ENCODE assay signal across 8 mouse cellular contexts in genomic region chr8:108722671-108723513, GRCm38 (mm10).
DNase-seq lines count a peak whose midpoint lies in the region; ATAC-seq and TF ChIP-seq lines count a peak whose summit lies in the region.

No protein-coding gene starts in this region.

- WGBS in embryonic facial prominence, embryonic 13.5 days: 19% methylated on average over 8 of the region's 8 CpGs

- TF ChIP-seq EP300 in MEL (IDR thresholded peaks at IDR 0.05; ENCODE audit: low read depth in 1 of 2, low read length in 2 of 2): 0 out of 4 replicates have a peak, but pooled peaks of 1 of the 2 experiments have one; percentile 9

- 0 out of 2 replicates have a peak overlapping the region, but pooled peaks have one; percentile 12 for H3K9ac ChIP-seq in MEL (ENCODE audit: control insufficient read depth, low read depth, low read length, poor library complexity, severe bottlenecking)
- no peak overlapping the region for H3K9ac ChIP-seq in embryonic facial prominence, embryonic 13.5 days

- H3K4me2 ChIP-seq in embryonic facial prominence, embryonic 13.5 days: peak overlapping the region; percentile 16

- no peaks in the 10 kb centered on the region for H3K27me3 ChIP-seq in MEL (ENCODE audit: control insufficient read depth in 1 of 2, insufficient read depth in 2 of 2, low read length in 2 of 2)
- H3K27me3 ChIP-seq in embryonic facial prominence, embryonic 13.5 days: no peaks in the 10 kb centered on the region

- intact Hi-C loops in heart, postnatal 10 days (cut with DNase I): no loop called here

- no peaks in the 10 kb centered on the region for H3K9me3 ChIP-seq in MEL (replicated peaks; ENCODE audit: insufficient read depth, low read length)
- no peaks in the 10 kb centered on the region for H3K9me3 ChIP-seq in embryonic facial prominence, embryonic 13.5 days

- peaks cover 13 to 38% of the 10 kb centered on the region in 2 experiments for H3K4me1 ChIP-seq in MEL (ENCODE audit: control insufficient read depth in 1 of 2, insufficient read depth in 2 of 2, low read length in 2 of 2)
- peaks cover 95% of the 10 kb centered on the region for H3K4me1 ChIP-seq in embryonic facial prominence, embryonic 13.5 days

- no peak for TF ChIP-seq RAD21 in MEL (IDR thresholded peaks at IDR 0.05; ENCODE audit: low read depth, low read length)

- peak; percentile 64 for ATAC-seq in embryonic facial prominence, embryonic 13.5 days (ENCODE audit: insufficient number of reproducible peaks, insufficient read depth, low FRiP score, low TSS enrichment, low read depth)

- no peak overlapping the region for H3K4me3 ChIP-seq in MEL (ENCODE audit: control insufficient read depth in 1 of 2, insufficient read depth in 1 of 2, low read depth in 2 of 2, low read length in 2 of 2)
- H3K4me3 ChIP-seq in embryonic facial prominence, embryonic 13.5 days: no peak overlapping the region

- peaks cover 0 to 39% of the 10 kb centered on the region in 2 experiments; a peak in 2 of 4 replicates for H3K36me3 ChIP-seq in MEL (ENCODE audit: control insufficient read depth in 1 of 2, insufficient read depth in 2 of 2, low read length in 2 of 2)
- H3K36me3 ChIP-seq in embryonic facial prominence, embryonic 13.5 days: no peaks in the 10 kb centered on the region

- DNase-seq in 3T3-L1 (ENCODE audit: low read depth, low spot score) (peak; percentile 80), MEL (ENCODE audit: low read depth, low spot score) (peak; percentile 59)
- peak; percentile 83 to 85 for DNase-seq in heart, postnatal 10 days
- DNase-seq in kidney, postnatal 4 days: peak; percentile 62 to 76
- peak; percentile 79 for DNase-seq in lung, postnatal 14 days
- DNase-seq in right cerebral cortex, postnatal 14 days: peak; percentile 52
- no peak for DNase-seq in thymus, postnatal 14 days

- H3K27ac ChIP-seq in MEL (ENCODE audit: control insufficient read depth, low read depth, low read length): peak overlapping the region; percentile 9
- peak overlapping the region; percentile 73; the same call in 1 of the 2 replicates for H3K27ac ChIP-seq in embryonic facial prominence, embryonic 13.5 days

- H3K79me2 ChIP-seq in MEL (ENCODE audit: control insufficient read depth, insufficient read depth, low read length, poor library complexity): no peaks in the 10 kb centered on the region

- TF ChIP-seq CTCF in MEL (IDR thresholded peaks at IDR 0.05 in 2 of 3, conservative IDR thresholded peaks at IDR 0.05 in 1 of 3; ENCODE audit: control insufficient read depth in 1 of 3, insufficient read depth in 1 of 3, low read depth in 2 of 3, low read length in 3 of 3, poor library complexity in 1 of 3, severe bottlenecking in 1 of 3): no peak

- TF ChIP-seq POLR2A in MEL (IDR thresholded peaks at IDR 0.05; ENCODE audit: control insufficient read depth in 1 of 2, insufficient read depth in 1 of 2, low read depth in 1 of 2, low read length in 2 of 2, poor library complexity in 1 of 2): no peak

TF ChIP-seq in MEL, 35 proteins besides CTCF, POLR2A, EP300 and RAD21:
- TF ChIP-seq MXI1 (IDR thresholded peaks at IDR 0.05; ENCODE audit: low read depth, low read length): peak; percentile 57
- TF ChIP-seq ETS1 (IDR thresholded peaks at IDR 0.05; ENCODE audit: low read depth, low read length): 0 out of 2 replicates have a peak, but pooled peaks have one; percentile 30
- no peak for TF ChIP-seq ZC3H11A (IDR thresholded peaks at IDR 0.05; ENCODE audit: low read depth, low read length)
- TF ChIP-seq USF2 (IDR thresholded peaks at IDR 0.05; ENCODE audit: borderline replicate concordance in 1 of 2, insufficient read depth in 1 of 2, low read depth in 1 of 2, low read length in 2 of 2): no peak
- TF ChIP-seq SIN3A (IDR thresholded peaks at IDR 0.05; ENCODE audit: low read length): peak; percentile 8; the same call in 1 of the 2 replicates
